Mouse (Mus musculus): ENCODE measurements at regions not wholly inside any gene's neighbourhood (a gene's known extent, or its start where the extent isn't known, plus 50 kb on each side); places are given as distances from the start of the nearest gene placed in this dataset.
A peak's percentile ranks its signal among the peaks of the same experiment; 100 is the strongest.

GRCm38 (mm10) chr3:132006912-132007311, 78.2 kb upstream of the Dkk2 start:
- Histone ChIP-seq H3K4me3 (ENCODE audit: low read length) (no peak overlapping the region), H3K4me1 (replicated peaks; ENCODE audit: control insufficient read depth, insufficient read depth, low read length) (no peaks in the 10 kb centered on the region), H3K27ac (ENCODE audit: low read length) (no peak overlapping the region), H3K9ac (ENCODE audit: low read length) (no peak overlapping the region), H3K27me3 (ENCODE audit: control insufficient read depth, insufficient read depth, low read depth, low read length) (no peaks in the 10 kb centered on the region), H3K9me3 (ENCODE audit: control insufficient read depth, low read length) (no peaks in the 10 kb centered on the region), H3K4me2 (ENCODE audit: low read depth, low read length) (no peak overlapping the region), H3K36me3 (ENCODE audit: control insufficient read depth, insufficient read depth, low read length) (no peaks in the 10 kb centered on the region)
- 62% methylated on average over 11 of the region's 11 CpGs for WGBS
- ATAC-seq (ENCODE audit: low read depth), result no peak

GRCm38 (mm10) chr3:132007356-132007755, 77.7 kb upstream of the Dkk2 start:
- Histone ChIP-seq H3K4me1 (replicated peaks; ENCODE audit: control insufficient read depth, insufficient read depth, low read length) (no peaks in the 10 kb centered on the region), H3K27me3 (ENCODE audit: control insufficient read depth, insufficient read depth, low read depth, low read length) (no peaks in the 10 kb centered on the region), H3K27ac (ENCODE audit: low read length) (no peak overlapping the region), H3K4me3 (ENCODE audit: low read length) (no peak overlapping the region), H3K9ac (ENCODE audit: low read length) (no peak overlapping the region), H3K4me2 (ENCODE audit: low read depth, low read length) (no peak overlapping the region), H3K9me3 (ENCODE audit: control insufficient read depth, low read length) (no peaks in the 10 kb centered on the region), H3K36me3 (ENCODE audit: control insufficient read depth, insufficient read depth, low read length) (no peaks in the 10 kb centered on the region)
- ATAC-seq (ENCODE audit: low read depth), result no peak
- WGBS, result 61% methylated on average over 4 of the region's 4 CpGs

- Histone ChIP-seq H3K9ac (ENCODE audit: low read length) (no peak overlapping the region), H3K27ac (ENCODE audit: low read length) (no peak overlapping the region; the same call in 1 of the 2 replicates), H3K4me3 (ENCODE audit: low read length) (no peak overlapping the region), H3K4me2 (ENCODE audit: low read depth, low read length) (peak overlapping the region; percentile 23), H3K27me3 (ENCODE audit: control insufficient read depth, insufficient read depth, low read depth, low read length) (no peaks in the 10 kb centered on the region), H3K9me3 (ENCODE audit: control insufficient read depth, low read length) (no peaks in the 10 kb centered on the region), H3K36me3 (ENCODE audit: control insufficient read depth, insufficient read depth, low read length) (no peaks in the 10 kb centered on the region), H3K4me1 (replicated peaks; ENCODE audit: control insufficient read depth, insufficient read depth, low read length) (no peaks in the 10 kb centered on the region; the same call in 1 of the 2 replicates)
- ATAC-seq (ENCODE audit: low read depth), result peak; percentile 56
- 32% methylated on average over 6 of the region's 6 CpGs for WGBS
These were observed 69.9 kb upstream of the Dkk2 start for GRCm38 (mm10) chr3:132015205-132015604.

- H3K9me3 ChIP-seq (ENCODE audit: control insufficient read depth, low read length), result no peaks in the 10 kb centered on the region
- ATAC-seq (ENCODE audit: low read depth), result no peak
- H3K9ac ChIP-seq (ENCODE audit: low read length), result no peak overlapping the region
- H3K4me2 ChIP-seq (ENCODE audit: low read depth, low read length), result no peak overlapping the region
- H3K4me3 ChIP-seq (ENCODE audit: low read length), result no peak overlapping the region
- no peaks in the 10 kb centered on the region for H3K27me3 ChIP-seq (ENCODE audit: control insufficient read depth, insufficient read depth, low read depth, low read length)
- 47% methylated on average over 15 of the region's 15 CpGs for WGBS
- H3K27ac ChIP-seq (ENCODE audit: low read length), result no peak overlapping the region
- peaks cover 5% of the 10 kb centered on the region for H3K4me1 ChIP-seq (replicated peaks; ENCODE audit: control insufficient read depth, insufficient read depth, low read length)
- no peaks in the 10 kb centered on the region for H3K36me3 ChIP-seq (ENCODE audit: control insufficient read depth, insufficient read depth, low read length)
These were observed 67.4 kb upstream of the Dkk2 start for GRCm38 (mm10) chr3:132017485-132018261.

GRCm38 (mm10) chr3:132018505-132018904, 66.6 kb upstream of the Dkk2 start:
- H3K4me2 ChIP-seq (ENCODE audit: low read depth, low read length), result no peak overlapping the region
- H3K27me3 ChIP-seq (ENCODE audit: control insufficient read depth, insufficient read depth, low read depth, low read length), result no peaks in the 10 kb centered on the region
- H3K4me1 ChIP-seq (replicated peaks; ENCODE audit: control insufficient read depth, insufficient read depth, low read length), result peaks cover 8% of the 10 kb centered on the region
- 61% methylated on average over 2 of the region's 2 CpGs for WGBS
- H3K4me3 ChIP-seq (ENCODE audit: low read length), result no peak overlapping the region
- no peak overlapping the region for H3K9ac ChIP-seq (ENCODE audit: low read length)
- no peak for ATAC-seq (ENCODE audit: low read depth)
- H3K36me3 ChIP-seq (ENCODE audit: control insufficient read depth, insufficient read depth, low read length), result no peaks in the 10 kb centered on the region
- no peaks in the 10 kb centered on the region for H3K9me3 ChIP-seq (ENCODE audit: control insufficient read depth, low read length)
- H3K27ac ChIP-seq (ENCODE audit: low read length), result no peak overlapping the region

GRCm38 (mm10) chr3:132022032-132022431, 63.1 kb upstream of the Dkk2 start:
- peaks cover 8% of the 10 kb centered on the region for H3K4me1 ChIP-seq (replicated peaks; ENCODE audit: control insufficient read depth, insufficient read depth, low read length)
- peak; percentile 61 for ATAC-seq (ENCODE audit: low read depth)
- no peak overlapping the region for H3K4me3 ChIP-seq (ENCODE audit: low read length)
- H3K36me3 ChIP-seq (ENCODE audit: control insufficient read depth, insufficient read depth, low read length), result no peaks in the 10 kb centered on the region
- WGBS, result 27% methylated on average over 4 of the region's 4 CpGs
- no peak overlapping the region for H3K4me2 ChIP-seq (ENCODE audit: low read depth, low read length)
- no peaks in the 10 kb centered on the region for H3K27me3 ChIP-seq (ENCODE audit: control insufficient read depth, insufficient read depth, low read depth, low read length)
- no peak overlapping the region for H3K9ac ChIP-seq (ENCODE audit: low read length)
- H3K9me3 ChIP-seq (ENCODE audit: control insufficient read depth, low read length), result no peaks in the 10 kb centered on the region
- no peak overlapping the region for H3K27ac ChIP-seq (ENCODE audit: low read length)

GRCm38 (mm10) chr3:132023342-132023741, 61.8 kb upstream of the Dkk2 start:
- Histone ChIP-seq H3K27me3 (ENCODE audit: control insufficient read depth, insufficient read depth, low read depth, low read length) (no peaks in the 10 kb centered on the region), H3K9ac (ENCODE audit: low read length) (no peak overlapping the region), H3K4me3 (ENCODE audit: low read length) (no peak overlapping the region), H3K4me1 (replicated peaks; ENCODE audit: control insufficient read depth, insufficient read depth, low read length) (peaks cover 8% of the 10 kb centered on the region), H3K36me3 (ENCODE audit: control insufficient read depth, insufficient read depth, low read length) (no peaks in the 10 kb centered on the region), H3K9me3 (ENCODE audit: control insufficient read depth, low read length) (no peaks in the 10 kb centered on the region), H3K27ac (ENCODE audit: low read length) (no peak overlapping the region), H3K4me2 (ENCODE audit: low read depth, low read length) (no peak overlapping the region)
- 40% methylated on average over 6 of the region's 6 CpGs for WGBS
- ATAC-seq (ENCODE audit: low read depth), result peak; percentile 74

GRCm38 (mm10) chr3:132029112-132029511, 56.0 kb upstream of the Dkk2 start:
- no peaks in the 10 kb centered on the region for H3K9me3 ChIP-seq (ENCODE audit: control insufficient read depth, low read length)
- ATAC-seq (ENCODE audit: low read depth), result no peak

GRCm38 (mm10) chr3:132033078-132033713, 51.9 kb upstream of the Dkk2 start:
- no peak overlapping the region for H3K4me2 ChIP-seq (ENCODE audit: low read depth, low read length)
- H3K9me3 ChIP-seq (ENCODE audit: control insufficient read depth, low read length), result no peaks in the 10 kb centered on the region
- peak; percentile 60 for ATAC-seq (ENCODE audit: low read depth)
- H3K9ac ChIP-seq (ENCODE audit: low read length), result no peak overlapping the region
- H3K4me3 ChIP-seq (ENCODE audit: low read length), result no peak overlapping the region
- no peaks in the 10 kb centered on the region for H3K36me3 ChIP-seq (ENCODE audit: control insufficient read depth, insufficient read depth, low read length)
- WGBS, result 18% methylated on average over 5 of the region's 5 CpGs
- H3K27me3 ChIP-seq (ENCODE audit: control insufficient read depth, insufficient read depth, low read depth, low read length), result no peaks in the 10 kb centered on the region
- H3K4me1 ChIP-seq (replicated peaks; ENCODE audit: control insufficient read depth, insufficient read depth, low read length), result peaks cover 3% of the 10 kb centered on the region
- 0 out of 2 replicates have a peak overlapping the region, but pooled peaks have one; percentile 49 for H3K27ac ChIP-seq (ENCODE audit: low read length)

More at GRCm38 (mm10) chr3:132029112-132029511, 56.0 kb upstream of the Dkk2 start:
- H3K9ac ChIP-seq (ENCODE audit: low read length), result no peak overlapping the region
- H3K27me3 ChIP-seq (ENCODE audit: control insufficient read depth, insufficient read depth, low read depth, low read length), result no peaks in the 10 kb centered on the region
- H3K36me3 ChIP-seq (ENCODE audit: control insufficient read depth, insufficient read depth, low read length), result no peaks in the 10 kb centered on the region
- H3K4me3 ChIP-seq (ENCODE audit: low read length), result no peak overlapping the region
- H3K4me2 ChIP-seq (ENCODE audit: low read depth, low read length), result no peak overlapping the region
- 81% methylated on average over 3 of the region's 3 CpGs for WGBS
- H3K27ac ChIP-seq (ENCODE audit: low read length), result no peak overlapping the region
- peaks cover 3% of the 10 kb centered on the region for H3K4me1 ChIP-seq (replicated peaks; ENCODE audit: control insufficient read depth, insufficient read depth, low read length)

All from lung, embryonic 16.5 days (tissue).